Mouse (Mus musculus): ENCODE measurements around the gene Ylpm1.

DNA sequence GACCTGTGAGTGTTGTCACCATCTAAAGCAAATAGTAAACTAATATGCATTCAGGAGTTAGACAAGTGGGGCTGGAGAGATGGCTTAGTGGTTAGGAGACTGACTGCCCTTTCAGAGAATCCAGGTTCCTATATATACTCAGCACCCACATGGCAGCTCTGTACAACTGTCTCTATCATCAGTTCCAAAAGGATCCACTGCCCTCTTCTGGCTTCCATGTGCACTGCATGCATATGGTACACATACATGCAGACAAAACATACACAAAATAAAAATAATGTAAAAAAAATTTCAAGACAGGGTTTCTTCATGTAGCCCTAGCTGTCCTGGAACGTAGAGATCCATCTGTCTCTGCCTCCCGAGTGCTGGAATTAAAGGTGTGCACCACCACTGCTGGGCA, 36.6 kb downstream of the Ylpm1 start:
- peak; percentile 68 for TF ChIP-seq CTCF (IDR thresholded peaks at IDR 0.05)
- TF ChIP-seq EP300 (IDR thresholded peaks at IDR 0.05) = no peak
